Mouse (Mus musculus): Measurements from ENCODE around the gene Vmn2r92.
"Not testable (repeated sequence)": the region's sequence is repeated elsewhere in the genome, so short reads cannot be mapped to it uniquely, and the experiment has no call there.

Vmn2r92 gene

DNA sequence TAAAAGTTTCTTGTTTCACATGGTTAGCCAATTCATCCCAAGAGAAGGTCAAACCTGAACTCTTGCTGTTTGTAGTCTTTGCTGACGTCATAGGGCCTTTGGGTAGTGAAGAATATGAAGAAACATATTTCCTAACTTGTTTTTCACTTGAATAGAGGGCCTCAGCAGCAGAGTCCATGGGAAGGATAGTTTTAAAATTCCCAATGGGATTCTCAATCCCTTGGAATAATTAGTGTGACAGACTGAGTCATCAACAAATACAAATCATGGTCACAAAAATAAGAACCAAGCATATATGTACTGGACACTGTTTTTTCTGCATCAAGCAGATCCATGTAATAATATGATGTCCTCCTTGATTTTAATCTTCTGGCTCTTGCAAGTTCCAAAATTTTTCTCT lies at the start of gene Vmn2r92:
Vmn2r92 (plus strand) TSS at position 301 of the 400 bp plus-strand sequence.
- not testable (repeated sequence) for DNase-seq

DNA sequence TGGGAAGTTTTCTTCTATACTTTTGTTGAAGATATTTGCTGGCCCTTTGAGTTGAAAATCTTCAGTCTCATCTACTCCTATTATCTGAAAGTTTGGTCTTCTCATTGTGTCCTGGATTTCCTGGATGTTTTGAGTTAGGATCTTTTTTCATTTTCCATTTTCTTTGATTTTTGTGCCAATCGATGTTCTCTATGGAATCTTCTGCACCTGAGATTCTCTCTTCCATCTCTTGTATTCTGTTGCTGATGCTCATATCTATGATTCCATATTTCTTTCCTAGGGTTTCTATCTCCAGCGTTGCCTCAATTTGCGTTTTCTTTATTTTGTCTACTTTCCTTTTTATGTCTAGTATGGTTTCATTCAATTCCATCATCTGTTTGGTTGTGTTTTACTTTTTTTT lies 49.4 kb upstream of the Vmn2r92 start:
- DNase-seq, result not testable (repeated sequence)

DNA sequence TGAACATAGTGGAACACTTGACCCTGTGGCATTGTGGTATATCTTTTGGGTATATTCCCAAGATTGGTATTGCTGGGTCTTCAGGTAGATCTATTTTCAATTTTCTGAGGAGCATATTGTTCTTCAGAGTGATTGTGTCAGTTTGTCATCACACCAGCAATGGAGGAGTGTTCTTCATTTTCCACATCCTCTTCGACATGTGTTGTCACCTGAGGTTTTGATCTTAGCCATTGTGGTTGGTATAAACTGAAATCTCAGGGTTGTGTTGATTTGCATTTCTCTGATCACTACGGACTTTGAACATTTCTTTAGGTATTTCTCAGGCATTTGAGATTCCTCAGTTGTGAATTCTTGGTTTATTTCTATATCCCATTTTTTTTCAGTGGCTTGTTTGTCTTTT lies 9.5 kb downstream of the Vmn2r92 start:
- DNase-seq, result not testable (repeated sequence)

DNA sequence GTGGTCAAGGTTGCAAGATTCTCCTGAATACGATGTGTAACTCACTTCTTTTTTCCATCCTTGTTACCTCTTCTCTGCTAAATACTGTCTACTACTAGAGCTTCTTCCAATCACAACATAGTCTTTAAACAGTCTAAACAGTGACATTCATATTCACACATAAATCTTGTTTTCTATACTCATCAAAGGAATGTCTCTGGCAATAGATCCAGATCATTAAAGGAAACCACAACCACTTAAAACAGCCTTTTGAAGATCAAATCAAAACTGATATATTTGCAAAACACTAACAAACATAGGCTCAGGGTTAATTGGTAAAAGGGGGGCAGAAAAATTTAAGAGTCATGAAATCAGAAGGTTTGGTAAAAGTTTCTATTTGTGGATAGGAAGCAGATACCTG lies 38.0 kb downstream of the Vmn2r92 start:
- DNase-seq, result no peak

DNA sequence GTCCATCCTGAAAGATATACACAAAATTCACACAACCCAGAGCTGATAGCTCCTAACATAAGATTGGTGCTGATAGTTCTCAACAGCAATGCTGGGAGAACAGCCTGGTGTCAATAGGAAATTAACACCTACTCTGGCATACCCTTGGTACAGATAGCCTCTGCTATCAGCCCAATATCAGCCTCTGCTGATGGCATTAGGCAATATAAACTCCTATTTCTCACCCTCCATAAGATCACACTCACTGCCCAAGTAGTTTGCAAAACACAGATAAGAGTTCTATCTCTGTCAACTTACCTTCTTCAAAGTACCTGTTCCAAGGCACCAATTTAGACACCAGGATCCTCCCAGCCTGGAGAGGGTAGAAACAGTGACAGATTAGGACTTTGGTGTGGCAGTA lies 69.6 kb downstream of the Vmn2r92 start:
- no peak for DNase-seq

DNA sequence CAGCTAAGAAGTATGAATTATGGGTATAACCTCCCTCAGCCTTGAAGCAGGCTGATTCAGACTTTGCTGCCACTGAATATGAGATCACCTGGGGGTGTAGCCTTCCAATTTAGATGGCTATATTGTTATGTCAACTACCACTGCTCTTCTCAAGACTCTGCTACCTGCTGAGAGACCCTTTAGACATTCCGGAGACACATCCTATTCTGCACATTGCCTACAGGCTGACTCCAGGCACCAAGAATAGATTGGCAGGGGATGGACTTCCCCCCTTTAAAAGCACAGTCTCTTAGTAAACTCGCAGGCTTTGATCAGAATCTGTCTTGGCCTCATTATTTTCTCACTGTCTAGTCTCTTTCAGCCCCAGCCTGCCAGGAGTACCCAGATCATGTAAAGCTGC lies 80.3 kb downstream of the Vmn2r92 start:
- no peak for DNase-seq

DNA sequence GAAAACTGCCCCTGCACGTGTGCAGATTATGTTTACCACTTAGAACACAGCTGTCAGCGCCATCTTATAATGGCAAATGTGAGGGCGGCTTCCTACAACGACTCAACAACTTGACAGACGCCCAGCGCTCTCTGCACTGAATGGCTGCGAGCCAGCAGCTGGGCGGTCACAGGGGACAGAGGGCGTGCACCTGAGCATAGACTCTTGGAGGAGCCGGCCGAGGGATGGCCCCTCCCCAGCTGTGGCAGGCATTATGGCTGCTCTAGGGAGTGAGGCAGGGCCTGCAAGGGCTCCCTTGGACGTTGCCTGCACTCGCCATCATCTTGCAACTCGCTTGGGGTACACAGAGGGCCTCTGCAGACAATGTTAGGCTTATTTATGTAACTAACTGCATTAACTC lies 85.2 kb downstream of the Vmn2r92 start:
- no peak for DNase-seq
